Mouse (Mus musculus): Measurements from ENCODE around the gene Megf9. TPM values are rescaled to one million over a fixed set of nuclear protein-coding genes. Genes with fewer than 3 reads are reported as not detected.

Gene Megf9
- total and polyA plus RNA-seq, 3 experiments: not detected

DNA sequence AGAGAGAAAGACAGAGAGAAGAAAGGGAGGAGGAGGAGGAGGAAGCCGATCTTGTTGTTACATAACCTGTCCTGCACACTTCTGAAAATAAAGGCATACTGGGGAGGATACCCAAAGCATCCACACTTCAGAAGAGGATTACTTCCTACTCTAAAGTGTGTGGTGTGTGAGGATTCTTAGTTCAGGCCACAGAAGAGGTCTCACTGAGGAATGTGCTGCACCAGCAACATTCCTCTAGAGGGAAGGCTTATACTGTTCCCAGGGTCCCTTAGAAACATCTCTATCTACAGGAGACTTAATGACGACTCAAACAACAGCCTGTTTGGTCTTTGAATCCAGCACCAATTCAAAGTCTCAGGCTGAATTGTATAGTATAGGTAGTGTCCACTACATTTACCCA lies 114.6 kb downstream of the Megf9 start:
- H3K36me3 ChIP-seq (replicated peaks in 1 of 2; ENCODE audit: control insufficient read depth in 1 of 2, insufficient read depth in 1 of 2, low read length in 1 of 2): no peaks in the 10 kb centered on the region
- H3K9me3 ChIP-seq (replicated peaks; ENCODE audit: low read length): no peaks in the 10 kb centered on the region
- H3K4me1 ChIP-seq (ENCODE audit: control insufficient read depth in 1 of 2, insufficient read depth in 2 of 2): no peaks in the 10 kb centered on the region
- H3K4me3 ChIP-seq (replicated peaks in 1 of 3; ENCODE audit: low read depth in 2 of 3, low read length in 2 of 3, poor library complexity in 1 of 3): no peak overlapping the region
- in situ Hi-C loops (cut with MboI; ENCODE audit: low pct_ligation_motif_present, low pct_unique_long_range_greater_than_20kb, low sequenced_read_pairs): no loop called here
- H3K27me3 ChIP-seq (replicated peaks): no peaks in the 10 kb centered on the region
- H3K79me2 ChIP-seq (replicated peaks; ENCODE audit: control insufficient read depth, extremely low read depth, insufficient read depth, poor library complexity, severe bottlenecking): no peaks in the 10 kb centered on the region
- TF ChIP-seq NELFE (IDR thresholded peaks at IDR 0.05; ENCODE audit: low read depth, low read length) (no peak), ETS1 (conservative IDR thresholded peaks at IDR 0.05; ENCODE audit: low read depth, low read length) (no peak), CHD2 (IDR thresholded peaks at IDR 0.05; ENCODE audit: low read length) (no peak), ZNF384 (IDR thresholded peaks at IDR 0.05; ENCODE audit: low read depth, low read length) (no peak), SIN3A (IDR thresholded peaks at IDR 0.05; ENCODE audit: low read length) (no peak), SMC3 (IDR thresholded peaks at IDR 0.05; ENCODE audit: low read depth, low read length) (no peak), BHLHE40 (IDR thresholded peaks at IDR 0.05; ENCODE audit: low read depth, low read length) (no peak), MYC (IDR thresholded peaks at IDR 0.05; ENCODE audit: low read depth, low read length) (no peak), PAX5 (IDR thresholded peaks at IDR 0.05; ENCODE audit: low read length) (no peak), NRF1 (IDR thresholded peaks at IDR 0.05; ENCODE audit: low read depth, low read length) (no peak), ZKSCAN1 (IDR thresholded peaks at IDR 0.05; ENCODE audit: borderline replicate concordance, low read depth, low read length) (no peak), POLR2A (IDR thresholded peaks at IDR 0.05; ENCODE audit: low read depth, low read length) (no peak), CHD1 (IDR thresholded peaks at IDR 0.05; ENCODE audit: low read depth, low read length) (no peak), POLR2AphosphoS2 (IDR thresholded peaks at IDR 0.05; ENCODE audit: low read depth, low read length) (no peak), USF1 (IDR thresholded peaks at IDR 0.05; ENCODE audit: low read depth, low read length) (no peak)
- DNase-seq (ENCODE audit: extremely low read depth): no peak
- H3K4me2 ChIP-seq (ENCODE audit: insufficient read depth, low read depth, poor library complexity, severe bottlenecking): no peak overlapping the region
- dilution Hi-C loops (cut with MboI; ENCODE audit: extremely low pct_ligation_motif_present, extremely low pct_unique_long_range_greater_than_20kb, low sequenced_read_pairs): no loop called here
- no peak overlapping the region for H3K27ac ChIP-seq (ENCODE audit: insufficient read depth, low read depth)
- no peak overlapping the region for H3K9ac ChIP-seq (ENCODE audit: insufficient read depth, low read depth)

DNA sequence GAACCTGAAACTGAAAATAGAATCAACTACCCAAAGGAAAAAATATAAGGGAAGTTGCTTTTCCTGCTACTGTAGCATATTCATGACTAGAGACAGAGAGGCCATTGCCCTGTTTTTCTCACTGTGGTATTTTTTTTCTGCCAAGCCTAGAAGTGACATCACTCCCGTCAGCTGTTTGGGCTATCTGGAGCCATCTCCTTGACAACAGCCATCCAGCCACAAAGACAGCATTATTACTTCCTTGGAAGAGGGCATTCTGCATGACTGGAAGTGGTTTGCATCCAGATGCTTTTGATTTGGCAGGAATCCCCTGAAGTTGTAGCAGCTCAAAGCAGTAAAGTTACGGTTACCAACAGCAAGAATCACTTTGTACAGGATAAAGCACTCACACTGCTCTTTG lies 122.7 kb downstream of the Megf9 start:
- no peak overlapping the region for H3K27ac ChIP-seq (ENCODE audit: insufficient read depth, low read depth)
- H3K79me2 ChIP-seq (replicated peaks; ENCODE audit: control insufficient read depth, extremely low read depth, insufficient read depth, poor library complexity, severe bottlenecking): no peaks in the 10 kb centered on the region
- TF ChIP-seq MYC (IDR thresholded peaks at IDR 0.05; ENCODE audit: low read depth, low read length) (no peak), ZNF384 (IDR thresholded peaks at IDR 0.05; ENCODE audit: low read depth, low read length) (peak; percentile 61; the same call in 1 of the 2 replicates)
- no peak for DNase-seq (ENCODE audit: extremely low read depth)
- no peak overlapping the region for H3K4me2 ChIP-seq (ENCODE audit: insufficient read depth, low read depth, poor library complexity, severe bottlenecking)
- no peaks in the 10 kb centered on the region for H3K9me3 ChIP-seq (replicated peaks; ENCODE audit: low read length)
- H3K4me1 ChIP-seq (ENCODE audit: control insufficient read depth in 1 of 2, insufficient read depth in 2 of 2): peaks cover 2 to 39% of the 10 kb centered on the region in 2 experiments; a peak in 3 of 4 replicates
- H3K36me3 ChIP-seq (replicated peaks in 1 of 2; ENCODE audit: control insufficient read depth in 1 of 2, insufficient read depth in 1 of 2, low read length in 1 of 2): peaks cover 0 to 8% of the 10 kb centered on the region in 2 experiments
- dilution Hi-C loops (cut with MboI; ENCODE audit: extremely low pct_ligation_motif_present, extremely low pct_unique_long_range_greater_than_20kb, low sequenced_read_pairs): no loop called here
- in situ Hi-C loops (cut with MboI; ENCODE audit: low pct_ligation_motif_present, low pct_unique_long_range_greater_than_20kb, low sequenced_read_pairs): no loop called here
- H3K27me3 ChIP-seq (replicated peaks): no peaks in the 10 kb centered on the region
- no peak overlapping the region for H3K4me3 ChIP-seq (replicated peaks in 1 of 3; ENCODE audit: low read depth in 2 of 3, low read length in 2 of 3, poor library complexity in 1 of 3)
- no peak overlapping the region for H3K9ac ChIP-seq (ENCODE audit: insufficient read depth, low read depth)

Data from CH12.LX (cell line).